Mouse (Mus musculus) limb, embryonic 15.5 days (tissue): ENCODE data around the gene Gnb3. TPM values are rescaled to one million over a fixed set of nuclear protein-coding genes. Genes with fewer than 3 reads are reported as not detected.
"Not testable (repeated sequence)": the region's sequence is repeated elsewhere in the genome, so short reads cannot be mapped to it uniquely, and the experiment has no call there.

Experiments
- ATAC-seq: fragments of 200-750 bp; cut with Nextera tagmentation; 2 replicates; pipeline ENCODE4 v1.8.0; 2017; ENCODE audit warnings: low read depth, moderate TSS enrichment; ENCODE audit not compliant: insufficient number of reproducible peaks, low FRiP score, low TSS enrichment
- H3K27ac ChIP-seq: fragments of 300-500 bp; sonication (generic); 2 replicates; pipeline ENCODE4 v1.5.1; 2015; ENCODE audit warnings: moderate library complexity, mild to moderate bottlenecking, inconsistent platforms
- H3K27me3 ChIP-seq: fragments of 300-500 bp; sonication (generic); 2 replicates; pipeline ENCODE4 v1.6.1; 2015; ENCODE audit warnings: inconsistent platforms
- H3K36me3 ChIP-seq: fragments of 300-500 bp; sonication (generic); 2 replicates; pipeline ENCODE4 v1.6.1; 2015; ENCODE audit warnings: inconsistent platforms
- H3K4me1 ChIP-seq: fragments of 300-500 bp; sonication (generic); 2 replicates; pipeline ENCODE4 v1.6.1; 2015; ENCODE audit warnings: inconsistent platforms
- H3K4me2 ChIP-seq: fragments of 300-500 bp; sonication (generic); 2 replicates; pipeline ENCODE4 v1.6.1; 2015; ENCODE audit warnings: mild to moderate bottlenecking, inconsistent platforms
- H3K4me3 ChIP-seq: fragments of 300-500 bp; sonication (generic); 2 replicates; pipeline ENCODE4 v1.5.1; 2015; ENCODE audit warnings: mild to moderate bottlenecking, inconsistent platforms
- H3K9ac ChIP-seq: fragments of 300-500 bp; sonication (generic); 2 replicates; pipeline ENCODE4 v1.6.1; 2015; ENCODE audit warnings: inconsistent platforms
- H3K9me3 ChIP-seq: fragments of 300-500 bp; sonication (generic); 2 replicates; pipeline ENCODE4 v1.6.1; 2016; ENCODE audit warnings: inconsistent platforms
- WGBS: fragments of 180-500 bp; shearing (Covaris S2); methylation state at CpG from one replicate; pipeline ENCODE4 v1.1.7; 2015; 5-methylcytosine and 5-hydroxymethylcytosine counted together
- polyA plus RNA-seq: library from polyadenylated mRNA; unstranded; fragments of >200 nt; fragmentation: Nextera tagmentation; extraction: Ambion mirVana; gene quantifications from 2 replicates; pipeline ENCODE4 v1.2.1, GENCODE M21; 2015

The Gnb3 gene
- polyA plus RNA-seq, 1 experiment from 2014 or later: 0.96 TPM

DNA sequence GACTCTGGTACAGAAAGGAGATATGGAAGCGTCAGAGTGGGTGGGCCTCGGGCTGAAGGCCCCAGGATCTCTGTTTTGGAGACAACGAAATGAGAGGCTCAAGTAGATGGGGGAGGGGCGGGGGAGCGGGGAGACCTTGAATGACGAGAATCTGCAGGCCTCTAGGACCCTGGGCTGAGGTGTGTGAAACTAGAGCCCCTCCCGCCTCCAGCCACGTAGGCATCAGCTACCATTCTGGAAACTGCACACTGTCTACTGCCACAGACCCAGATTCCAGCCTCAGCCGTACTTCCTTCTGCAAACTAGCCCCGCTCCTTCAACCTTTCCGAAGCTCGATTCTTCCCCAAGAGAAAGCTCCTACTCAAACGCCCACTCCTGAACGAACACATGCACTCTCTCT lies 16.2 kb upstream of the Gnb3 start:
- ATAC-seq: peak; percentile 66

DNA sequence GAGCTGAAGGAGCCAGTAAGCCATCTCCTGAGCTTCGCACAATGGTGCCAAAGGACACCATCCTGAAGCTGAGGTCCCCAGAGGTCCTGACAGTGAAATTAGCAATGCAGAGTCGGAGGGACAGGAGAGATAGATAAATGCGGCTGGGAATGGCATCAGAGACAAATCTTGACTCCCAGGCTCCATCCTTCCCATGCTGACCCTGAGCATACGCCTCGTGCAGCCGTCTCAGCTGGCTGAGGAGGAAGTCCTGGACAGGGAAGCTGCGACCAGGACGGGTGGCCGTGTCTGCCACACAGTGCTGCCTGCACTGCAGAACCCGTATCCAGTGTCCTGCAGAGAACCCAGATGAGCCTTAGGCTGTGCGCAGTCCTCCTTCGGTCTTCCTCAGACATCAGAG lies 14.6 kb upstream of the Gnb3 start:
- Histone ChIP-seq H3K27ac (0 out of 2 replicates have a peak overlapping the region, but pooled peaks have one; percentile 24), H3K4me2 (no peak overlapping the region), H3K36me3 (peaks cover 41% of the 10 kb centered on the region), H3K27me3 (no peaks in the 10 kb centered on the region), H3K4me3 (no peak overlapping the region), H3K9ac (no peak overlapping the region), H3K9me3 (no peaks in the 10 kb centered on the region), H3K4me1 (peaks cover 37% of the 10 kb centered on the region)
- 67% methylated on average over 12 of the region's 12 CpGs for WGBS
- no peak for ATAC-seq

More for the DNA sequence above, 16.2 kb upstream of the Gnb3 start:
- H3K27me3 ChIP-seq: no peaks in the 10 kb centered on the region
- peak overlapping the region; percentile 93 for H3K9ac ChIP-seq
- 6% methylated on average over 13 of the region's 14 CpGs for WGBS
- H3K4me2 ChIP-seq: peak overlapping the region; percentile 69
- no peaks in the 10 kb centered on the region for H3K9me3 ChIP-seq
- peak overlapping the region; percentile 99 for H3K27ac ChIP-seq
- H3K4me1 ChIP-seq: peaks cover 48% of the 10 kb centered on the region
- H3K4me3 ChIP-seq: peak overlapping the region; percentile 87
- H3K36me3 ChIP-seq: peaks cover 32% of the 10 kb centered on the region

- WGBS: 47% methylated on average over 8 of the region's 8 CpGs
- Histone ChIP-seq H3K4me2 (no peak overlapping the region), H3K27ac (no peak overlapping the region), H3K36me3 (peaks cover 67% of the 10 kb centered on the region), H3K27me3 (no peaks in the 10 kb centered on the region), H3K4me3 (no peak overlapping the region), H3K4me1 (peaks cover 11% of the 10 kb centered on the region), H3K9me3 (no peaks in the 10 kb centered on the region), H3K9ac (no peak overlapping the region)
- ATAC-seq: no peak
Observed at GRCm38 (mm10) chr6:124850535-124850934, 10.5 kb upstream of the Gnb3 start.

DNA sequence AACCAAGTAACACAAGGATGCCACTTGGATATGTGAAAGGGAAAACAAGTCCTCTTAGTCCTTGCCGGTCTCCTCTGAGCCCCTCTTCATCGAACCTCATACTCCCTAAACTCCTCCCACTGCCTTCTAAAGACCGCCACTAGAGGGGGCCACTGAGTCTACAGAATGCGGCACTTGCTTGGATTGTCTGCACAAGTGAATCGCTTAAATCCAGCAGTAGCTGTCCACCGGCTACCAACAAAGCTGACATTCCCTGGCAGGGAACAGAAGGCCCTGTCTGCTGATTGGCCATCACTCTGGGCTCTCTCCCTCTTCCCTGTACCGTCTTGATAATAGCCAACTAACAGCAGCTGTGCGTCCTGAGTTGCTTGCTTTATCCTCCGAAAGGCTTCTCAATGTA lies 7.2 kb upstream of the Gnb3 start:
- H3K4me2 ChIP-seq: no peak overlapping the region
- H3K27ac ChIP-seq: no peak overlapping the region
- H3K9me3 ChIP-seq: no peaks in the 10 kb centered on the region
- H3K36me3 ChIP-seq: peaks cover 72% of the 10 kb centered on the region
- WGBS: 12% methylated on average over 9 of the region's 9 CpGs
- H3K4me1 ChIP-seq: peaks cover 2% of the 10 kb centered on the region; the same call in 1 of the 2 replicates
- H3K4me3 ChIP-seq: no peak overlapping the region
- H3K27me3 ChIP-seq: no peaks in the 10 kb centered on the region
- peak; percentile 71; the same call in 1 of the 2 replicates for ATAC-seq
- H3K9ac ChIP-seq: no peak overlapping the region

DNA sequence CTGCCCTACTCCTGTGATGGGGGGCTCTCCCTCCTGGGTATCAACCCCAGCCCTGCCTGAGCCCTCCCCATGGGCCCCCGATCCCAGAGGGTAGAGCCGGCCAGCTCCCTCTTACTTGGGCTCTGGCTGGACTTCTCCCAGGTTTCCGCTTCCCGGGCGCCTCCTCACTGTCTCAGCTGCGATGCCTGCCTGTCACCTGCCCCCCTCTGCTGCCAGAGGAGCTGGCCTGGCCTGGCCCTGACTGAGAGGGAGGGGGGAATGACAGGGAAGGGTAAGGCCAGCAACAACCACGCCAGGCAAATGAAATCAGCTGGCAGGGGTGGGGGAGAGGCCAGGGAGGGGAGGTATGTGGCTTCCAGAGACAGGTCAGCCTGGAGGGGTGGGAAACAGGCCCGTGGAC lies 270 bp downstream of the Gnb3 start:
- H3K4me3 ChIP-seq: no peak overlapping the region

DNA sequence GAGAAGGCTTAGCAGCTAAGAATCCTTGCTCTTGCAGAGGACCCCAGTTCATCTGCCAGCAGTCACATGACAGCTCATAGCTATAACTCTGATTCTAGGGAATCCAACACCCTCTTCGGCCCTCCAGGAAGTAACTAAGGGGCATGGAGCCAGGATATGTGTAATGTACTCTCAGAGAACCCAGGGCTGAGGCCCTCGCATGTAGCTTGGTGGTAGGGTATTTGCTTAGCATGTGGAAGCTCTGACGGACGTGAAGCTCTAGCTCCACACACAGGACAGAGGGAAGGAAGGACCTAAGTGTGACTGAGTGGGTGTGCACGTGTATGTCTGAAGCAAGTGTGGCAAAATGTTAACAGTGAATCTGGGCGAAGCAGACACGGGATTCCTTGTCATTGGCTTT lies 3.7 kb downstream of the Gnb3 start:
- H3K9me3 ChIP-seq: no peaks in the 10 kb centered on the region
- no peak overlapping the region for H3K4me2 ChIP-seq
- H3K4me1 ChIP-seq: peaks cover 35% of the 10 kb centered on the region
- no peak overlapping the region for H3K27ac ChIP-seq
- WGBS: 65% methylated on average over 7 of the region's 7 CpGs
- no peak overlapping the region for H3K9ac ChIP-seq
- no peak overlapping the region for H3K4me3 ChIP-seq
- peaks cover 29% of the 10 kb centered on the region for H3K36me3 ChIP-seq
- ATAC-seq: no peak
- H3K27me3 ChIP-seq: no peaks in the 10 kb centered on the region

More for the DNA sequence above, 270 bp downstream of the Gnb3 start:
- Histone ChIP-seq H3K9ac (no peak overlapping the region), H3K27ac (no peak overlapping the region), H3K27me3 (no peaks in the 10 kb centered on the region), H3K4me1 (peaks cover 27% of the 10 kb centered on the region), H3K9me3 (no peaks in the 10 kb centered on the region), H3K36me3 (peaks cover 32% of the 10 kb centered on the region), H3K4me2 (no peak overlapping the region)
- 9% methylated on average over 8 of the region's 8 CpGs for WGBS
- no peak for ATAC-seq

GRCm38 (mm10) chr6:124835531-124835930 lies 4.5 kb downstream of the Gnb3 start:
- peaks cover 26% of the 10 kb centered on the region for H3K36me3 ChIP-seq
- peaks cover 38% of the 10 kb centered on the region for H3K4me1 ChIP-seq
- ATAC-seq: no peak
- WGBS: 38% methylated on average over 10 of the region's 10 CpGs
- H3K27ac ChIP-seq: no peak overlapping the region
- H3K27me3 ChIP-seq: no peaks in the 10 kb centered on the region
- H3K4me3 ChIP-seq: no peak overlapping the region
- no peak overlapping the region for H3K4me2 ChIP-seq
- H3K9ac ChIP-seq: no peak overlapping the region; the same call in 1 of the 2 replicates
- H3K9me3 ChIP-seq: no peaks in the 10 kb centered on the region

DNA sequence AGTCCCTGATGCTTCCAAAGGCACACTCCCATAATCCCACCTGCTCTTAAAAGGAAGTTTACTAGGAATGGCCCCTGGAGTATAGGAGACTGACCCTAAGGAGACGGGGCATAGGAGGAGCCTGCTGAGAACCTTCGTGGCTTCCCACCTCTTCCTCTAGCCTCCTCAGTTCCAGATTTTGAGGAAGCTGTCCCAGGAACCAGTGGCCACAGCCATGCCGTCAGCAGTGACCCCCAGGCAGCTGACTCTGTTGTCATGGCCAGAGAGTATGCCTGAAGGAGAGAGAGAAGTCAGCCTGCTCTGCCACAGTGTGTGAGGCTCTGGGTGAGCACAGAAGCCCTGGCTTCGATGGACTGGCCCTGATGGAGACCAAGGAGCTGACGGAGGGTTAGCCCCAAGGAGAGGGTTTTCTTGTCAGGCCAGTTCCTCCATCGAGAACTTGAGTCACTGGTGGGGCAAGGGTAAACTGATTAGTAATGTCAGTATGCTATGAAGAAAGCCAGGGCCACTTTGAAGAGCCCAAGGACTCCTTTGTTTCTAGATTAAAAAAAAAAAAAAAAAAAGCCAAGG lies 5.5 kb downstream of the Gnb3 start:
- no peak overlapping the region for H3K4me3 ChIP-seq
- 75% methylated on average over 6 of the region's 6 CpGs for WGBS

DNA sequence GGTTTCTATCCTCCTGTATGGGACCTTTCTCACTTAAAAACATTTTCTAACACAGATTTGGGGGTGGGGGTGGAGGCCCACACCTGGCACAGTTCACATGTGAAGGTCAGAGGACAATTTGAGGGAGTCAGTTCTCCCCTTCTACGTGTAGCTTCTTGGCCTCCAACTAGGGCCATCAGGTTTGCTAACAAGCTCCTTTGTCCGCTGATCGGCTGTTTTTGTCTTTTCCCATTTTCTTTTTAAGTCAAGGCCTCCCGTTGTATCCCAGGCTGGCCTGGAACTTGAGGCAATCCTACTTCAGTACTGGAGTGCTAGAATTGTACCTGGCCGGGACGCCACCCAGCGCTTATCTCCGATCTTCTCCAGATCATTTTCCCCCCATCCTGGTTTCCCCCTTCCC lies 8.4 kb downstream of the Gnb3 start:
- no peak for ATAC-seq
- Histone ChIP-seq H3K4me2 (no peak overlapping the region), H3K27me3 (no peaks in the 10 kb centered on the region), H3K4me1 (peaks cover 42% of the 10 kb centered on the region), H3K4me3 (peak overlapping the region; percentile 74; the same call in 1 of the 2 replicates), H3K36me3 (peaks cover 31% of the 10 kb centered on the region), H3K27ac (no peak overlapping the region), H3K9ac (no peak overlapping the region), H3K9me3 (no peaks in the 10 kb centered on the region)
- WGBS: 91% methylated on average over 8 of the region's 8 CpGs

More for the DNA sequence above, 5.5 kb downstream of the Gnb3 start:
- Histone ChIP-seq H3K4me2 (no peak overlapping the region), H3K4me1 (peaks cover 33% of the 10 kb centered on the region), H3K9me3 (no peaks in the 10 kb centered on the region), H3K27ac (no peak overlapping the region), H3K9ac (no peak overlapping the region), H3K27me3 (no peaks in the 10 kb centered on the region), H3K36me3 (peaks cover 26% of the 10 kb centered on the region)
- ATAC-seq: no peak

- 93% methylated on average over 4 of the region's 4 CpGs for WGBS
- not testable (repeated sequence) for ATAC-seq, H3K27me3 ChIP-seq, H3K9me3 ChIP-seq, H3K27ac ChIP-seq, H3K9ac ChIP-seq
- Histone ChIP-seq H3K36me3 (peaks cover 33% of the 10 kb centered on the region), H3K4me2 (peak overlapping the region; percentile 87), H3K4me3 (peak overlapping the region; percentile 74), H3K4me1 (peaks cover 38% of the 10 kb centered on the region)
Observed at GRCm38 (mm10) chr6:124831199-124831598, 8.9 kb downstream of the Gnb3 start.

- peak; percentile 80 for ATAC-seq
- Histone ChIP-seq H3K4me3 (peak overlapping the region; percentile 74), H3K27ac (peak overlapping the region; percentile 93), H3K4me2 (peak overlapping the region; percentile 87), H3K9me3 (no peaks in the 10 kb centered on the region), H3K36me3 (peaks cover 44% of the 10 kb centered on the region), H3K27me3 (no peaks in the 10 kb centered on the region), H3K4me1 (peaks cover 30% of the 10 kb centered on the region), H3K9ac (peak overlapping the region; percentile 55)
- WGBS: under 1% methylated on average over 38 of the region's 38 CpGs
Observed at GRCm38 (mm10) chr6:124829799-124830700, 10.0 kb downstream of the Gnb3 start.
